Mouse (Mus musculus) neural tube, embryonic 12.5 days (tissue): Measurements from ENCODE around the gene Tnk1. TPM values are rescaled to one million over a fixed set of nuclear protein-coding genes. Genes with fewer than 3 reads are reported as not detected.
"Not testable (repeated sequence)": the region's sequence is repeated elsewhere in the genome, so short reads cannot be mapped to it uniquely, and the experiment has no call there.

Experiments used
- ATAC-seq: fragments of 200-750 bp; cut with Nextera tagmentation; 2 replicates; pipeline ENCODE4 v1.8.0; 2017; ENCODE audit warnings: low read depth, mild to moderate bottlenecking, moderate TSS enrichment, moderate library complexity; ENCODE audit not compliant: low FRiP score
- H3K27ac ChIP-seq: fragments of 300-500 bp; sonication (generic); 2 replicates; pipeline ENCODE4 v1.5.1; 2016
- H3K27me3 ChIP-seq: fragments of 300-500 bp; sonication (generic); replicated peaks from 2 replicates; pipeline ENCODE4 v1.6.1; 2016; ENCODE audit warnings: mild to moderate bottlenecking
- H3K36me3 ChIP-seq: fragments of 300-500 bp; sonication (generic); 2 replicates; pipeline ENCODE4 v1.6.1; 2016; ENCODE audit warnings: mild to moderate bottlenecking
- H3K4me1 ChIP-seq: fragments of 300-500 bp; sonication (generic); 2 replicates; pipeline ENCODE4 v1.6.1; 2016
- H3K4me2 ChIP-seq: fragments of 300-500 bp; sonication (generic); replicated peaks from 2 replicates; pipeline ENCODE4 v1.6.1; 2016; ENCODE audit warnings: mild to moderate bottlenecking
- H3K4me3 ChIP-seq: fragments of 300-500 bp; sonication (generic); 2 replicates; pipeline ENCODE4 v1.5.1; 2016
- H3K9ac ChIP-seq: fragments of 300-500 bp; sonication (generic); 2 replicates; pipeline ENCODE4 v1.6.1; 2016; ENCODE audit warnings: mild to moderate bottlenecking
- H3K9me3 ChIP-seq: fragments of 300-500 bp; sonication (generic); 2 replicates; pipeline ENCODE4 v1.6.1; 2016; ENCODE audit warnings: mild to moderate bottlenecking
- WGBS: fragments of 180-500 bp; shearing (Covaris S2); methylation state at CpG from one replicate; pipeline ENCODE4 v1.1.7; 2016; 5-methylcytosine and 5-hydroxymethylcytosine counted together
- polyA plus RNA-seq: library from polyadenylated mRNA; unstranded; fragments of >200 nt; fragmentation: Nextera tagmentation; extraction: Ambion mirVana; gene quantifications from 2 replicates; pipeline ENCODE4 v1.2.1, GENCODE M21; 2016

Gene Tnk1
- polyA plus RNA-seq, 1 experiment from 2014 or later: 0.30 TPM

- H3K4me3 ChIP-seq: no peak overlapping the region
- H3K4me1 ChIP-seq: peaks cover 36% of the 10 kb centered on the region
- H3K27me3 ChIP-seq: peaks cover 7% of the 10 kb centered on the region; the same call in 1 of the 2 replicates
- WGBS: 1% methylated on average over 12 of the region's 12 CpGs
- H3K36me3 ChIP-seq: no peaks in the 10 kb centered on the region
- H3K9me3 ChIP-seq: no peaks in the 10 kb centered on the region
- H3K4me2 ChIP-seq: peak overlapping the region; percentile 46
- ATAC-seq: 0 out of 2 replicates have a peak, but pooled peaks have one; percentile 29
- H3K9ac ChIP-seq: 0 out of 2 replicates have a peak overlapping the region, but pooled peaks have one; percentile 26
- H3K27ac ChIP-seq: no peak overlapping the region
Measured at GRCm38 (mm10) chr11:69876867-69877266, 18.3 kb upstream of the Tnk1 start.

GRCm38 (mm10) chr11:69876186-69876585 is 17.7 kb upstream of the Tnk1 start:
- no peak overlapping the region for H3K4me2 ChIP-seq
- H3K4me1 ChIP-seq: peaks cover 30% of the 10 kb centered on the region
- no peak overlapping the region for H3K4me3 ChIP-seq
- H3K27me3 ChIP-seq: peaks cover 7% of the 10 kb centered on the region; the same call in 1 of the 2 replicates
- ATAC-seq: no peak
- no peaks in the 10 kb centered on the region for H3K36me3 ChIP-seq
- H3K9me3 ChIP-seq: no peaks in the 10 kb centered on the region
- no peak overlapping the region for H3K9ac ChIP-seq
- WGBS: 74% methylated on average over 7 of the region's 7 CpGs
- H3K27ac ChIP-seq: no peak overlapping the region

GRCm38 (mm10) chr11:69872451-69872850 is 13.9 kb upstream of the Tnk1 start:
- Histone ChIP-seq H3K4me2 (no peak overlapping the region), H3K27me3 (no peaks in the 10 kb centered on the region), H3K4me3 (no peak overlapping the region), H3K9ac (no peak overlapping the region), H3K9me3 (no peaks in the 10 kb centered on the region), H3K4me1 (peaks cover 5% of the 10 kb centered on the region), H3K36me3 (no peaks in the 10 kb centered on the region), H3K27ac (no peak overlapping the region)
- ATAC-seq: no peak
- 85% methylated on average over 4 of the region's 4 CpGs for WGBS

- no peaks in the 10 kb centered on the region for H3K36me3 ChIP-seq
- no peak for ATAC-seq
- H3K9me3 ChIP-seq: no peaks in the 10 kb centered on the region
- H3K4me3 ChIP-seq: no peak overlapping the region
- H3K4me2 ChIP-seq: no peak overlapping the region
- H3K27me3 ChIP-seq: no peaks in the 10 kb centered on the region
- H3K27ac ChIP-seq: no peak overlapping the region
- WGBS: 90% methylated on average over 7 of the region's 7 CpGs
- H3K9ac ChIP-seq: no peak overlapping the region
- no peaks in the 10 kb centered on the region for H3K4me1 ChIP-seq
Measured at GRCm38 (mm10) chr11:69871822-69872221, 13.3 kb upstream of the Tnk1 start.

- no peak for ATAC-seq
- WGBS: 94% methylated on average over 2 of the region's 2 CpGs
- Histone ChIP-seq H3K27ac (no peak overlapping the region), H3K4me2 (no peak overlapping the region), H3K9ac (no peak overlapping the region), H3K36me3 (no peaks in the 10 kb centered on the region), H3K4me3 (no peak overlapping the region), H3K4me1 (no peaks in the 10 kb centered on the region), H3K27me3 (no peaks in the 10 kb centered on the region), H3K9me3 (no peaks in the 10 kb centered on the region)
Measured at GRCm38 (mm10) chr11:69870289-69871069, 11.9 kb upstream of the Tnk1 start.

- no peaks in the 10 kb centered on the region for H3K36me3 ChIP-seq
- H3K4me1 ChIP-seq: no peaks in the 10 kb centered on the region
- no peak overlapping the region for H3K9ac ChIP-seq
- no peaks in the 10 kb centered on the region for H3K27me3 ChIP-seq
- H3K9me3 ChIP-seq: no peaks in the 10 kb centered on the region
- ATAC-seq: no peak
- H3K4me2 ChIP-seq: no peak overlapping the region
- H3K27ac ChIP-seq: no peak overlapping the region
- H3K4me3 ChIP-seq: no peak overlapping the region
- WGBS: 68% methylated on average over 9 of the region's 9 CpGs
Measured at GRCm38 (mm10) chr11:69867335-69867734, 8.8 kb upstream of the Tnk1 start.

GRCm38 (mm10) chr11:69865561-69865960 is 7.0 kb upstream of the Tnk1 start:
- no peak overlapping the region for H3K4me3 ChIP-seq
- no peaks in the 10 kb centered on the region for H3K27me3 ChIP-seq
- no peak for ATAC-seq
- H3K27ac ChIP-seq: no peak overlapping the region
- H3K9ac ChIP-seq: no peak overlapping the region
- no peak overlapping the region for H3K4me2 ChIP-seq
- no peaks in the 10 kb centered on the region for H3K9me3 ChIP-seq
- no peaks in the 10 kb centered on the region for H3K36me3 ChIP-seq
- no peaks in the 10 kb centered on the region for H3K4me1 ChIP-seq
- 82% methylated on average over 9 of the region's 9 CpGs for WGBS

- H3K9me3 ChIP-seq: no peaks in the 10 kb centered on the region
- no peaks in the 10 kb centered on the region for H3K36me3 ChIP-seq
Measured at GRCm38 (mm10) chr11:69864138-69864860, 5.8 kb upstream of the Tnk1 start.

GRCm38 (mm10) chr11:69863729-69864128 is 5.2 kb upstream of the Tnk1 start:
- H3K4me3 ChIP-seq, ATAC-seq, H3K36me3 ChIP-seq, H3K9ac ChIP-seq, H3K27ac ChIP-seq, H3K4me1 ChIP-seq, H3K4me2 ChIP-seq, H3K9me3 ChIP-seq: not testable (repeated sequence)
- WGBS: 81% methylated on average over 3 of the region's 3 CpGs
- peaks cover 12% of the 10 kb centered on the region for H3K27me3 ChIP-seq

More at GRCm38 (mm10) chr11:69864138-69864860, 5.8 kb upstream of the Tnk1 start:
- WGBS: 54% methylated on average over 8 of the region's 8 CpGs
- no peak for ATAC-seq
- no peaks in the 10 kb centered on the region for H3K4me1 ChIP-seq
- no peak overlapping the region for H3K4me2 ChIP-seq
- H3K9ac ChIP-seq: no peak overlapping the region
- H3K4me3 ChIP-seq: no peak overlapping the region
- H3K27ac ChIP-seq: no peak overlapping the region
- H3K27me3 ChIP-seq: peaks cover 6% of the 10 kb centered on the region; the same call in 1 of the 2 replicates

GRCm38 (mm10) chr11:69855347-69855746 is 3.2 kb downstream of the Tnk1 start:
- WGBS: 25% methylated on average over 16 of the region's 16 CpGs
- no peak overlapping the region for H3K27ac ChIP-seq
- 0 out of 2 replicates have a peak overlapping the region, but pooled peaks have one; percentile 16 for H3K4me2 ChIP-seq
- no peak; the same call in 1 of the 2 replicates for ATAC-seq
- H3K9ac ChIP-seq: no peak overlapping the region
- H3K4me3 ChIP-seq: no peak overlapping the region
- no peaks in the 10 kb centered on the region for H3K9me3 ChIP-seq
- peaks cover 8% of the 10 kb centered on the region for H3K4me1 ChIP-seq
- H3K36me3 ChIP-seq: peaks cover 20% of the 10 kb centered on the region
- H3K27me3 ChIP-seq: peaks cover 24% of the 10 kb centered on the region

- ATAC-seq: no peak
- Histone ChIP-seq H3K9ac (no peak overlapping the region), H3K4me2 (no peak overlapping the region), H3K36me3 (peaks cover 27% of the 10 kb centered on the region), H3K4me1 (peaks cover 8% of the 10 kb centered on the region), H3K27me3 (peaks cover 21% of the 10 kb centered on the region), H3K4me3 (no peak overlapping the region), H3K9me3 (no peaks in the 10 kb centered on the region), H3K27ac (no peak overlapping the region)
- 86% methylated on average over 10 of the region's 10 CpGs for WGBS
Measured at GRCm38 (mm10) chr11:69854680-69855079, 3.9 kb downstream of the Tnk1 start.

- no peak overlapping the region for H3K27ac ChIP-seq
- peaks cover 15% of the 10 kb centered on the region for H3K27me3 ChIP-seq
- peaks cover 33% of the 10 kb centered on the region for H3K36me3 ChIP-seq
- 68% methylated on average over 7 of the region's 7 CpGs for WGBS
- H3K4me3 ChIP-seq: no peak overlapping the region
- no peak for ATAC-seq
- H3K4me2 ChIP-seq: no peak overlapping the region
- peaks cover 8% of the 10 kb centered on the region for H3K4me1 ChIP-seq
- H3K9ac ChIP-seq: no peak overlapping the region
- H3K9me3 ChIP-seq: no peaks in the 10 kb centered on the region
Measured at GRCm38 (mm10) chr11:69853994-69854393, 4.5 kb downstream of the Tnk1 start.
